Mouse (Mus musculus) liver, embryonic 16.5 days (tissue): ENCODE measurements around the gene Pamr1. TPM values are rescaled to one million over a fixed set of nuclear protein-coding genes. Genes with fewer than 3 reads are reported as not detected.

Experiments used
- ATAC-seq: fragments of 200-750 bp; cut with Nextera tagmentation; 2 replicates; pipeline ENCODE4 v1.8.0; 2017; ENCODE audit warnings: low read depth, mild to moderate bottlenecking, moderate number of reproducible peaks, moderate library complexity
- H3K27ac ChIP-seq: fragments of 300-500 bp; sonication (generic); 2 replicates; pipeline ENCODE4 v1.5.1; 2014; ENCODE audit warnings: mild to moderate bottlenecking, low read length
- H3K27me3 ChIP-seq: fragments of 300-500 bp; sonication (generic); 2 replicates; pipeline ENCODE4 v1.6.1; 2014; ENCODE audit warnings: low read depth, low read length, mixed read lengths; ENCODE audit not compliant: control insufficient read depth, insufficient read depth
- H3K36me3 ChIP-seq: fragments of 300-500 bp; sonication (generic); 2 replicates; pipeline ENCODE4 v1.6.1; 2014; ENCODE audit warnings: mild to moderate bottlenecking; ENCODE audit not compliant: control insufficient read depth, insufficient read depth
- H3K4me1 ChIP-seq: fragments of 300-500 bp; sonication (generic); 2 replicates; pipeline ENCODE4 v1.6.1; 2014; ENCODE audit warnings: low read depth, low read length, mixed read lengths; ENCODE audit not compliant: control insufficient read depth
- H3K4me2 ChIP-seq: fragments of 300-500 bp; sonication (generic); 2 replicates; pipeline ENCODE4 v1.6.1; 2014; ENCODE audit warnings: low read depth, low read length, mixed read lengths
- H3K4me3 ChIP-seq: fragments of 300-500 bp; sonication (generic); 2 replicates; pipeline ENCODE4 v1.5.1; 2014; ENCODE audit warnings: low read depth, mild to moderate bottlenecking, low read length
- H3K9ac ChIP-seq: fragments of 300-500 bp; sonication (generic); 2 replicates; pipeline ENCODE4 v1.6.1; 2014; ENCODE audit warnings: low read depth, low read length
- H3K9me3 ChIP-seq: fragments of 300-500 bp; sonication (generic); replicated peaks from 2 replicates; pipeline ENCODE4 v1.6.1; 2016; ENCODE audit warnings: low read length; ENCODE audit not compliant: control insufficient read depth
- WGBS: fragments of 180-500 bp; shearing (Covaris S2); extraction: QIAGEN DNeasy Blood & Tissue Kit; methylation state at CpG from one replicate; pipeline ENCODE4 v1.1.7; 2014; ENCODE audit not compliant: insufficient replicate concordance; 5-methylcytosine and 5-hydroxymethylcytosine counted together
- polyA plus RNA-seq: library from polyadenylated mRNA; unstranded; fragments of >200 nt; fragmentation: Nextera tagmentation; extraction: Ambion mirVana; gene quantifications from 2 replicates; pipeline ENCODE4 v1.2.1, GENCODE M21; 2015

Gene Pamr1
- polyA plus RNA-seq, 1 experiment from 2014 or later: 8.6 TPM

DNA sequence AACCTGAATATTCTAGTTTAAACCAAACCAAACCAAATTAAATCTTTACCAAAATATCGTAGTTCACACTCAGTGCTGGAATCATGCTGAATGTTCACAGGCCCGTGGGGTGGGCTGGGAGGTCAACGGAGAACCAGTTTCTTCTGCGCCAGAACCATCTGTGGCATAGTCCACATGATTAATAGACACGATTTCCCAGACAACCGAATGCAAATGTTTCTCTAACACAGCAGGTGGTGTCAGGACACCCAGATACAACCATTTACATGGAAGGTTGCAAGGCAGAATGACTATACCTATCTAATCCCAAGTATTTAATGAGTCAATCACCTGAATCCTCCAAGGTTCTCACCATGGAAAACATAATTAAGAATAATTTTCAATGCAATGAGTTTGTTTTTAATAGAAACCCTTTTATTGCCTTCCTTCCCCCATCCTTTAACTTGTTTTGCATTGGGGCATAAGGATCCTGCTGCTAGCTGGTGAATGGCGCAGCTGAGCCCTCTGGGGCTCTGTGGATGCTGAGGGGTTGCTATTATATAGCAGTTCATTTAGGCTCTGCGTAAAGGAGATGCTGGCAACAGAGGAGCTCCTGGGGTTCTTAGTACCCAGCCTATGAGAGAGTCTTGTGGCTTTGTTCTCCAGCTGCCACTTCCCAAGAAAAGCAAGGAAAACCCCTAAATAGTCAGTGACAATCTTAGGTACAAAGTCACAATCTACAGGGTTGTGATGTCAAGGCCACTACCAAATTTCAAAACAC lies 106.3 kb downstream of the Pamr1 start:
- no peak for ATAC-seq
- no peaks in the 10 kb centered on the region for H3K4me1 ChIP-seq
- no peak overlapping the region for H3K27ac ChIP-seq
- H3K27me3 ChIP-seq: peaks cover 34% of the 10 kb centered on the region
- H3K9ac ChIP-seq: no peak overlapping the region
- H3K9me3 ChIP-seq: no peaks in the 10 kb centered on the region
- no peak overlapping the region for H3K4me3 ChIP-seq
- no peak overlapping the region for H3K4me2 ChIP-seq
- H3K36me3 ChIP-seq: no peaks in the 10 kb centered on the region
- WGBS: 56% methylated on average over 8 of the region's 8 CpGs

DNA sequence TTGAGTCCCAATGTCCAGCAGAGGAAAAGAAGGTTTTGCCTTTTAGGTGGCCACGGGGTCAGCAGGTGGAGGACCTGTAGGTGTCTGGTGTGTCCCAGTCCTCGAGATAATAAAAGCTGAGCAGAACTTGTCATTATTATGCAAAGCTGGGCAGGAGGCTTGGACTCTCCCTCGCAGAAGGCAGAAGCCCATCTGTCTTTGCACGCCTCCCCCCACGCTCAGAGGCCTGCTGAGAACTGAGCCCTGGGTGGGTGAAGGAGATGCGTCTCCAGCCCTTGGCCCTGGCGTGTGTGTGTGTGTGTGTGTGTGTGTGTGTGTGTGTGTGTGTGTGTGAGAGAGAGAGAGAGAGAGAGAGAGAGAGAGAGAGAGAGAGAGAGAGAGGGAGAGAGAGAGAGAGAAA lies 107.9 kb downstream of the Pamr1 start:
- Histone ChIP-seq H3K27me3 (peaks cover 44% of the 10 kb centered on the region), H3K4me2 (no peak overlapping the region)
- 25% methylated on average over 7 of the region's 7 CpGs for WGBS

DNA sequence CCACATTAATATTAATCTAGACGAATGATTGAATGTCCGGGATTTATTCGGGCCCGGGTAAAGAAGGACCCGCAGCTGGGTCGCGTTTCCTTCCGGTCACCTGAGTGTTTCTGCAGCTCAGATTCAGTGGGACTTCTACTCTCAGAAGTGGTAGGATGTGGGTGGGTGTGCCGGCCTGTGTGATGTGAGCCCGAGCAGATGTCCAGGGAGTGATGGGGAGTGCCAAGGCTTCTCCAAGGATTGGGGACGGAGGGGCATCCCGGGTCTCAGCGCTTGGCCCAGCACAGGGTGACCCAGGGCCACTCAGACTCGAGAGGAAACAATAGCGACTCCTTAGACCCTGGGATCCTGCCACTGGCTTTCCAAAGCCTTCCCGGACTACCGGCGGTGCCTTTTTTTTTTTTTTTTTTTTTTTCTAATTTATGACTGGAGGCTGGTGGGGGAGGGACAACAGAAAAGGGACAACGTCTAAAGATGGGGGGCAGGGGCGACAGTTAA lies 108.4 kb downstream of the Pamr1 start, which contains the start of gene Slc1a2:
Gene Slc1a2, plus strand, starts transcription at position 497 of the 498 bp plus-strand sequence.
- Histone ChIP-seq H3K9me3 (no peaks in the 10 kb centered on the region), H3K36me3 (no peaks in the 10 kb centered on the region), H3K4me1 (no peaks in the 10 kb centered on the region), H3K27me3 (peaks cover 44% of the 10 kb centered on the region), H3K27ac (no peak within 1 kb of the TSS), H3K9ac (no peak within 1 kb of the TSS), H3K4me3 (peak within 1 kb of the TSS; percentile 51), H3K4me2 (peak within 1 kb of the TSS; percentile 61)
- no peak for ATAC-seq
- 2% methylated on average over 20 of the region's 20 CpGs for WGBS

More for the DNA sequence above, 107.9 kb downstream of the Pamr1 start:
- no peaks in the 10 kb centered on the region for H3K9me3 ChIP-seq
- no peak for ATAC-seq
- no peaks in the 10 kb centered on the region for H3K4me1 ChIP-seq
- no peak overlapping the region for H3K4me3 ChIP-seq
- no peak overlapping the region for H3K9ac ChIP-seq
- no peaks in the 10 kb centered on the region for H3K36me3 ChIP-seq
- no peak overlapping the region for H3K27ac ChIP-seq

DNA sequence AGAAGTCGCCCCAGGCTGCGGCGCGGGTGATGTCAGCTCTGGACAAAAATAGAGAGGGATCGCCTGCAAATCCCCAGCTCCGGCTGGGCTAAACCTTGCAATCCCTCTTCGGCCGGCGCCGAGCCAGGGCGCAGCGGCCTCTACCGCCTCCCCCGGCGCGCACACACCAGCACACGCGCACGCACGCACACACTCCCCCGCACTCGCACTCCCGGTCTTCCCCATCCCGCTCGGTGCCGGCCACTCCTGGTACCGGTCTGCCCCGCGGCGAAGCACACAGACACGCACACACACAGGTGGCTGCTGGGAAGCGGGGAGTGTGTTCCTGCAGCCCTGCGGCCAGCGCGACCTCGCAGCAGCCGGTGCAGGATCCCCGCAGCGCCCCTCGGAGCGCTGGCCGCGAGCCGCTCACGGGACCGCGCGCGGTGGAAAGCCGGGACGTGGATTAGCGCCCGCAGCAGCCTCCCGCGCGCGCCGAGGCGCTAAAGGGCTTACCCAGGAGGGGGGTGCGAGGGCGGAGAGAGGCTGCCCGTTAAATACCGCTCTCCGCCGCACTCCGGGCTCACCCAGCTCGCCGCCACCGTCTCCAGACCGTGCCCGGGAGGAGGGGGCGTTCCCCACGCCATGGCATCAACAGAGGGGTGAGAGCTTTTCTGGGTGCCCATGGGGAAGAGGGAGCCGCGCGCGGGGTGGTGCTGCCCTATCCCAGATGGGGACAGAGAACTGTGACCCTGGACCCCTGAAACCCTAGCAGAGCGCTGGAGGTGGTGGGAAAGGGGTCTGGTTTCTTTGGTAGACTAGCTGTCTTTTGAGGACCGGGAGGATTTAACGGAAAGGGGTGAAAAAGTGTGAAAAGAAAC lies 109.1 kb downstream of the Pamr1 start:
- Histone ChIP-seq H3K27me3 (peaks cover 44% of the 10 kb centered on the region), H3K4me3 (peak overlapping the region; percentile 51), H3K9me3 (no peaks in the 10 kb centered on the region), H3K36me3 (no peaks in the 10 kb centered on the region), H3K27ac (no peak overlapping the region), H3K4me1 (no peaks in the 10 kb centered on the region), H3K9ac (no peak overlapping the region), H3K4me2 (peak overlapping the region; percentile 61)
- no peak for ATAC-seq
- under 1% methylated on average over 79 of the region's 80 CpGs for WGBS

DNA sequence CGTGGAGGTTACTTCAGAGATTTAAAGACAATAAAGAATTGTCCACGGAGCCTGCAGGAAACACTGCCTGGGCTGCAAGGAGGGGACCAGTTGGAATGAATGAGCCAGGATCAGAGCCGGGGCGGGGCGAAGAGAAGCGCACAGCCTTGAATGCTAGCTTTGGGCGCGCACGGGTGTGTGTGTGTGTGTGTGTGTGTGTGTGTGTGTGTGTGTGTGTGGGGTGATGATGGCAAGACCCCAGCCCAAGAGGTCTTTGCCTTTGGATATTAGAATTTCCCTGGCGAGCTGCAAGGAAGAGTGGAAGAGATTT lies 109.7 kb downstream of the Pamr1 start:
- no peaks in the 10 kb centered on the region for H3K9me3 ChIP-seq
- no peaks in the 10 kb centered on the region for H3K4me1 ChIP-seq
- H3K9ac ChIP-seq: no peak overlapping the region
- 3% methylated on average over 10 of the region's 10 CpGs for WGBS
- H3K27me3 ChIP-seq: peaks cover 44% of the 10 kb centered on the region
- H3K4me3 ChIP-seq: peak overlapping the region; percentile 51
- ATAC-seq: no peak
- no peak overlapping the region for H3K27ac ChIP-seq
- no peaks in the 10 kb centered on the region for H3K36me3 ChIP-seq
- peak overlapping the region; percentile 61 for H3K4me2 ChIP-seq

DNA sequence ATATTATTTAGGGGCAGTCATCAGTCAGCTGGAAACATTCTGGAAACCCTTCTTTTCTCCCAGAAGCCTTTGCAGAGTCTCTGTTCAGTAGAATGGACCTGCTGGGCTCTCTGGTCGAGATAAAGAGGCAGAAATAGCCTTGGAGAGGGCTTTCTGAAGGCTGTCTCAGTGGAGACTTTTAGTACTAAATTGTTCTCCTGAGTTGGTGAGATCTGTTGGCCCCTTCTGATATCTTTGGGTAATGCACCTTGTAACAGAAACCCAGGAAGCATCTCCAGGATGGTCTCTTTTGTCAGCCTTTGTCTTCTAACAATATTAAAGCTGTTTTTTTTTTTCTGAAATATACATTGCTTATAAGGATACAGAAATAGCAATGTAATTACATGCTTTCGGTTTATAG lies 111.2 kb downstream of the Pamr1 start:
- H3K9ac ChIP-seq: no peak overlapping the region
- no peak overlapping the region for H3K27ac ChIP-seq
- no peak for ATAC-seq
- H3K4me3 ChIP-seq: no peak overlapping the region
- no peaks in the 10 kb centered on the region for H3K36me3 ChIP-seq
- H3K4me2 ChIP-seq: no peak overlapping the region
- H3K9me3 ChIP-seq: no peaks in the 10 kb centered on the region
- no peaks in the 10 kb centered on the region for H3K4me1 ChIP-seq
- H3K27me3 ChIP-seq: peaks cover 44% of the 10 kb centered on the region
- 37% methylated on average over 2 of the region's 2 CpGs for WGBS

DNA sequence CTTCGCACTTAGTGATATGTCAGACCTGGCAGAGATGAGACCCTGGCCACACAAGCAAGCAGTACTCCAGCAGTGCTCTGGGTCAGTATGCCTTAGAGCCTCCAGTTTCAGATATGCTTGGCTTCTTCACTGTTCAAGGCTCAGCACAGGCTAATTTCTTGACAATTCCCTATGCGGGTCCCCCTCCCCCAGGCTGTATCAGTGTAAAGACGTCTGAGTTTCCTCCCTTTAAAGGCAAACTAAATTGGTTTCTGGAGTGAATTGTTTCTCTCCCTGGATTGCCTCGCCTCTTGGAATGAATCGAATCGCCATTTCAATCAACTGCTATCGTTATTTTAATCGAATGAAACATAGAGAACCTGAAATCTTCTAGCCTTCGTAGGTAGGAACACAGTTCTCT lies 113.1 kb downstream of the Pamr1 start:
- Histone ChIP-seq H3K4me3 (no peak overlapping the region), H3K9me3 (no peaks in the 10 kb centered on the region), H3K27me3 (peaks cover 35% of the 10 kb centered on the region), H3K36me3 (no peaks in the 10 kb centered on the region), H3K4me1 (no peaks in the 10 kb centered on the region), H3K27ac (no peak overlapping the region), H3K4me2 (no peak overlapping the region), H3K9ac (no peak overlapping the region)
- 46% methylated on average over 9 of the region's 9 CpGs for WGBS
- ATAC-seq: no peak

DNA sequence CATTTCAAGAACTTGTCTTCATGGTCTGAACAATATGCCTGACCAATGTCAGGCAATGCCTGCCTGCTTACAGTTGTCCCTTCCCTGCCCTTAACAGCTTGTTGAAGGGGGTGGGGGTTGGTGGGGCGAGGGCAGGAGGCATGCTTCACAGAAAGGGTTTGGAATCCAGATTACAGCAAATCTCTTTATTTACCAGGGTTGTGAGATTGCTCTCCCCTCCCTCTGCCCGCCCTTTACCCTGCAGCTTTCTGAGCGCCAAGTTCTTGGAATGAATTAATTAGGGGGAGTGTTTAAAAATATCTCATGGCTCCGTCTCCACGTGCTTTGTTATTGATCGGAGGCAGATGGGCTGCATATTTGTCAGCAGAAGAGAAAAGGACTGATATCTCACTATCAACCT lies 113.5 kb downstream of the Pamr1 start:
- H3K4me1 ChIP-seq: no peaks in the 10 kb centered on the region
- H3K36me3 ChIP-seq: no peaks in the 10 kb centered on the region
- no peak overlapping the region for H3K27ac ChIP-seq
- H3K9ac ChIP-seq: no peak overlapping the region
- H3K4me3 ChIP-seq: no peak overlapping the region
- H3K27me3 ChIP-seq: peaks cover 31% of the 10 kb centered on the region
- WGBS: 40% methylated on average over 6 of the region's 6 CpGs
- ATAC-seq: no peak
- no peak overlapping the region for H3K4me2 ChIP-seq
- H3K9me3 ChIP-seq: no peaks in the 10 kb centered on the region

DNA sequence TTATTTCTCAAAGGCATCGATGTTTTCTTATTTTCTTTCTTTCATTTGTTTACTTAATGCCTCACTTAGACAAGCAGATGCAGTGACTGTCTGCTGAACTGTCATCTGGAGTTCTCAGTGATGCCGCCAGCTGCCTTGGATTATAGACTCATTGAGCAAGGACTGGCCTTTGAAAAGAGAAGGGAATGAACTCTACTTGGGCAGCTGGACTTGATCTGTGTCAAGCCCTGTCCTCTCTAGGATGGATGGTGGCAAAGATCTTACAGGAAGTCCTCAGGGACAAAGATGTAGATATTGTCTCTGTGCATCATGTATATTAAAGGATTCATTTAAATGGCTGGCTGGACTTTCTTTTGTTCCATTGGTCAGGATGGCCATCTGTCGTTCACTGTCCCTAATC lies 114.1 kb downstream of the Pamr1 start:
- Histone ChIP-seq H3K36me3 (no peaks in the 10 kb centered on the region), H3K9ac (no peak overlapping the region), H3K4me3 (no peak overlapping the region), H3K4me2 (no peak overlapping the region), H3K9me3 (no peaks in the 10 kb centered on the region), H3K27ac (no peak overlapping the region), H3K27me3 (peaks cover 25% of the 10 kb centered on the region), H3K4me1 (no peaks in the 10 kb centered on the region)
- 52% methylated on average over 3 of the region's 3 CpGs for WGBS
- ATAC-seq: no peak
